Mouse (Mus musculus) erythroid progenitor cell, adult 5-6 weeks (primary cell): Measurements from ENCODE around the gene Dppa5a. TPM values are rescaled to one million over a fixed set of nuclear protein-coding genes. Genes with fewer than 3 reads are reported as not detected.
"Not testable (repeated sequence)": the region's sequence is repeated elsewhere in the genome, so short reads cannot be mapped to it uniquely, and the experiment has no call there.

Experiments
- ATAC-seq: replicated peaks from 2 replicates; pipeline ENCODE4 v1.8.0; 2016; ENCODE audit warnings: moderate number of reproducible peaks, mild to moderate bottlenecking, moderate TSS enrichment, inconsistent platforms; ENCODE audit not compliant: poor library complexity, low FRiP score, severe bottlenecking
- total RNA-seq, 2 experiments: library from RNA; stranded (forward) in 1 of 2; stranded (reverse) in 1 of 2; fragments of 150-400 nt in 1 of 2; fragments of 186-747, 209-891 nt in 1 of 2; gene quantifications; 2 replicates each; pipeline versions ENCODE4 v1.2.3 to v1.2.4; 2015 to 2017; ENCODE audit warnings: low replicate concordance in 2 of 2

The Dppa5a gene
- not detected in 2 replicates for total RNA-seq (2015; ENCODE audit: low replicate concordance)
- not detected in 2 replicates for total RNA-seq (2017; ENCODE audit: low replicate concordance)

GRCm38 (mm10) chr9:78367959-78368358 is at the start of gene Dppa5a:
Gene Dppa5a, minus strand, starts transcription at chr9:78368177.
- not testable (repeated sequence) for ATAC-seq

DNA sequence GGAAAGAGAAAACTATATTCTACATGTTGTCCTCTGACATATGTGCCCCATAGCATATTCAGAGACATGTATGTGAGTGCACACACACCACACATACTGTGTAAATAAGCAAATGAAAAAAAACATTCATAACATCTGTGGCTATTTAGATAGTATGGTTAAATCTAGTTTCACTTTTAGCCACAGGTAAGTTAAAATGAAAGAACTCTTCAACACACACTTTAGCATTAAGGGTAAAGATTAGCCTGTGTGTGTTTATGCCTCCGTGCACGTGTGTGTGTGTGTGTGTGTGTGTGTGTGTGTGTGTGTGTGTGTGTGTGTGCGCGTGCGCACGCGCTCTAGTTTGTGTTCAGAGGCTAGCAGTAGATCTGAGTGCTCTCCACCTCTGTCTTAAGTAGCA is 33.6 kb upstream of the Dppa5a start:
- ATAC-seq = no peak

GRCm38 (mm10) chr9:78400570-78400969 is 32.6 kb upstream of the Dppa5a start:
- ATAC-seq = no peak

DNA sequence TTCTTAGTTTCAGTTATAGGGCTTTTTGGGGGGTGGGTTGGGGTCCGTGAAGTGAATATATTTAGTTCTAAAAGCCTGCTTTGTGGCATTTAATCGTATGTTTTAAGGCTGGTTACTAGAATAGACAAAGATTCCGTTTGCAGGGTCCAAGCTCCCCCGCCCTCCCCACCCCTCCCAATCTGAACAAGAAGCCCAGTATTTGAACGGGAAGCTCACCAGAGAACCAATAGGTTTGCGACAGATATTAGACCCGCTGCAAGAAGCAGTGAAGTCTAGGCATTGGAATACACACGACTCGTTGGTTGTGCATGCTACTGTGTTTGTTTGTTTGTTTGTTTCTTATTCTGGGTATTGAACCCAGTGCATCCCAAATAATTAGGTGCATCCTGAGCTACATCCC is 28.5 kb upstream of the Dppa5a start:
- no peak for ATAC-seq

GRCm38 (mm10) chr9:78395630-78396351 is 27.8 kb upstream of the Dppa5a start, which contains the start of gene Ddx43:
Gene Ddx43, plus strand, starts transcription at chr9:78395777.
- no peak for ATAC-seq

DNA sequence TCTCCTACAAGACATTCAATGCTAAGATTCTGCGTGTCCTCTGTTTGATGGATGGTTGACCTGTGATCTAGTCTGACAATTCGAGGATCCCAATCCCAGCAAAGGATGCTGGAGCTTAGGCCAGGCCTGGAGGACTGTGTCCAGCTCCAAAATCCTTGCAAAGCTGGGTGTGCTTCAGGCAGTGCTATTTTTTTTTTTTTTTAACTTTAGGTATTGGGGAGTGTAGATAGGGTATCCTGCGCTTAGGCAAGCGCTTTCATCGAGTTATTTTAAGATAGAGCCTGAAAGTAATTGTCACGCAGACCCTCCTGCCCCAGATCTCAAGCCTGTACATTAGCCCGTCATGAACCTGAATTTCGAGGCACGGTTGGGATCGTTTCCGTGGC is 27.3 kb upstream of the Dppa5a start:
- no peak for ATAC-seq

- ATAC-seq = no peak
Observed at GRCm38 (mm10) chr9:78394602-78395001, 26.6 kb upstream of the Dppa5a start.

DNA sequence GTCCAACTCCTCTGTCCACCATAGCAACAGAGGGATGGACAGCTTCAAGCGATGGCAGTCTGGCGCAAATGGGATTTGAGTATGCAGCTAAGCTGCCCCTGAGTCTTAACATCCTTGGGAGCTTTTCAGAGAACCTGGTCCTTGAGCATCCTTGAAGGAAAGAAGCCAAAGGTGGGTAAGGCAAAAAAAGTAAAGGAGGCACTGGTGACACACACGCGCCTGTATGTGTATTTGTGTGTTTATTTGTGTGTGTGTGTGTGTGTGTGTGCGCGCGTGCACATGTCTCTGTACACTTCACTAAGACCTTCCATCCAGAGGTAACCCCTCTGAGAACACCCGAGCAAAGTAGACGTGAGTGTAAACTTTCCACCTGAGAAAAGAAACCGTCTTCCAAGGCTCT is 25.8 kb upstream of the Dppa5a start:
- ATAC-seq = no peak

GRCm38 (mm10) chr9:78389981-78390380 is 22.0 kb upstream of the Dppa5a start:
- no peak for ATAC-seq

GRCm38 (mm10) chr9:78386947-78387346 is 19.0 kb upstream of the Dppa5a start:
- ATAC-seq = no peak

DNA sequence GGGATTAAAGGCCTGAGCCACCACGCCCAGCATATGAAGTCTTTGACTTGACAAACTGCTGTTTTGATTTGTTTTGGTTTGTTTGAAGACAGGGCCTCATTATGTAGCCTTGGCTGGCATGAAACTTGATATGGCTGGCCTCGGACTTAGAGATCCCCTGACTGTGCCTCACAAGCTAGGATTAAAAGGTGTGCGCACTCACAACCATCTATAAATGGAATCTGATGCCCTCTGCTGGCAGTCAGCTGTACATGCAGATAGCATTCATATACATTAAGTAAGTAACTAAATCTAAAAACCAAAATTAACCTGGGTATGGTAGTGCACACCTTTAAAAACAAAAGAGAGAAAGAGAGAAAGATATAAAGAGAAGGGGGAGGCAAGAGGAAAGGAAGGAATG is 17.9 kb upstream of the Dppa5a start:
- ATAC-seq = no peak

GRCm38 (mm10) chr9:78378113-78378785 is 10.3 kb upstream of the Dppa5a start, which contains the start of gene Ooep:
Gene Ooep, minus strand, starts transcription at chr9:78378725.
- ATAC-seq = no peak

GRCm38 (mm10) chr9:78377546-78377945 is 9.6 kb upstream of the Dppa5a start:
- no peak for ATAC-seq

DNA sequence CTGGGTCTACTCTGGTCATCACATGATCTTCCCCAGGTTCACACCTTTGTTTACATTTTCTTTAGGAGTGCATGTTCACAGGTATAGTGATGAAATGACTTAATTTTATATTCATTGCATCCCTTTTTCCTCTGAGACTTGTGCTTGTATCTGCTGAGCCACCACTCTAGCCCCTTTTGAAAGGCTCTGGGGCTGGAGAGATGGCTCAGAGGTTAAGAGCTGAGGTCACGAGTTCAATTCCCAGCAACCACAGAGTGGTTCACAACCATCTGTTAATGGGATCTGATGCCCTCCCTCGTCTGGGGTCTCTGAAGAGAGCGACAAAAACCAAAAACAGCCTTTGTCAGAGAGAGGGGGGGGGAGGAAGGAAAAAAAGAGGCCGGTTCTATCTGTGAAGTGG is 7.5 kb upstream of the Dppa5a start:
- ATAC-seq = no peak

GRCm38 (mm10) chr9:78374885-78375389 is 7.0 kb upstream of the Dppa5a start:
- no peak for ATAC-seq

- ATAC-seq = no peak
Observed at GRCm38 (mm10) chr9:78374397-78374796, 6.4 kb upstream of the Dppa5a start.

- no peak for ATAC-seq
Observed at GRCm38 (mm10) chr9:78372827-78373504, 5.0 kb upstream of the Dppa5a start.

- no peak for ATAC-seq
Observed at GRCm38 (mm10) chr9:78371441-78371840, 3.5 kb upstream of the Dppa5a start.

DNA sequence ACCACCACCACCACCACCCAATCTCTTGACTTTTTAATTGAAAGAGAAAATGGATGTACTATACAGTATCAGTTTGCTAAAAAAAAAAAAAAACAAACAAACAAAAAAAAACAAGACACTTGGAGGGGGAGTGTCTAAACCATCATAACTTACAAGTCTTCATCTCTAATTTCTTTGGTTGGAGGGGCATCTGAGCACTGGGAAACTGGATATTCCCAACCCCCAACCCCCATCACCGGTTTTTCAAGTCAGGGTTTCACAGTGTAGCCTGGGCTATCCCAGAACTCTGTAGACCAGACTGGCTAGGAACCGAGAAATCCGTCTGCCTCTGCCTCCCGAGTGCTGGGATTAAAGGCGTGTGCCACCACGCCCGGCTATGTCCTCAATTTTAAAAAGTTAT is 1.8 kb upstream of the Dppa5a start:
- no peak for ATAC-seq

DNA sequence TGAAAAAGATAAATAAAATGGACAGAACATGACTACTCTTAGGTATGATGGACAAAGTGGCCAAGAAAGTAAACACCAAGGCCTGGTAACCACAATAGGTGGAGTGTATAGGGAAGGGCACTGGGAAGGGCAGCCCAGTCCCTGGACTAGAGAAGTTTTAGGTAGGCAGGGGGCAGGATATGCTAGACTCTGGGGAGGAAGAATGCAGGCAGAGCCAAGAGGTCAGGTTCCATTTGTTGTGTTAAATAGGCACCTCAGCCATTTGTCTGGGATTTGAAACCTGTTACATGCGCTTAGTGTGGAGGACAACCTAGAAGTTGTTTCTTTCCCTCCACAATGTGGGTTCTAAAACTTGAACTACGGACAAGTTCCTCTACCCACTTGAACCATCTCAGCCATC is 1.4 kb upstream of the Dppa5a start:
- ATAC-seq = no peak
